Mouse (Mus musculus): ENCODE data around the gene Tmem8.
"Not testable (repeated sequence)": the region's sequence is repeated elsewhere in the genome, so short reads cannot be mapped to it uniquely, and the experiment has no call there.

Gene Tmem8

GRCm38 (mm10) chr17:26111722-26112121 lies 1.4 kb upstream of the Tmem8 start:
- no peak for DNase-seq (ENCODE audit: low spot score)

- DNase-seq (ENCODE audit: low spot score): no peak
These were observed 348 bp upstream of the Tmem8 start for GRCm38 (mm10) chr17:26112751-26113150.

- no peak for DNase-seq (ENCODE audit: low spot score)
These were observed 962 bp downstream of the Tmem8 start for GRCm38 (mm10) chr17:26114061-26114460.

DNA sequence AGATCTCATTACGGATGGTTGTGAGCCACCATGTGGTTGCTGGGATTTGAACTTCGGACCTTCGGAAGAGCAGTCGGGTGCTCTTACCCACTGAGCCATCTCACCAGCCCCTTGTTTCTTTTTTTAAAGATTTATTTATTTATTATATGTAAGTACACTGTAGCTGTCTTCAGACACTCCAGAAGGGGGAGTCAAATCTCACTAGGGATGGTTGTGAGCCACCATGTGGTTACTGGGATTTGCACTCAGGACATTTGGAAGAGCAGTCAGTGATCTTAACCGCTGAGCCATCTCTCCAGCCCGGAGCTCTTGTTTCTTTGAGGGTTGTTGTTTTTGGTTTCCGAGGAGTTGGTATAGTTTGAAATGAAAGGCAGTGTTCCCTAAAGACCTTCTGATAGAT lies 1.4 kb downstream of the Tmem8 start:
- not testable (repeated sequence) for DNase-seq (ENCODE audit: low spot score)

DNA sequence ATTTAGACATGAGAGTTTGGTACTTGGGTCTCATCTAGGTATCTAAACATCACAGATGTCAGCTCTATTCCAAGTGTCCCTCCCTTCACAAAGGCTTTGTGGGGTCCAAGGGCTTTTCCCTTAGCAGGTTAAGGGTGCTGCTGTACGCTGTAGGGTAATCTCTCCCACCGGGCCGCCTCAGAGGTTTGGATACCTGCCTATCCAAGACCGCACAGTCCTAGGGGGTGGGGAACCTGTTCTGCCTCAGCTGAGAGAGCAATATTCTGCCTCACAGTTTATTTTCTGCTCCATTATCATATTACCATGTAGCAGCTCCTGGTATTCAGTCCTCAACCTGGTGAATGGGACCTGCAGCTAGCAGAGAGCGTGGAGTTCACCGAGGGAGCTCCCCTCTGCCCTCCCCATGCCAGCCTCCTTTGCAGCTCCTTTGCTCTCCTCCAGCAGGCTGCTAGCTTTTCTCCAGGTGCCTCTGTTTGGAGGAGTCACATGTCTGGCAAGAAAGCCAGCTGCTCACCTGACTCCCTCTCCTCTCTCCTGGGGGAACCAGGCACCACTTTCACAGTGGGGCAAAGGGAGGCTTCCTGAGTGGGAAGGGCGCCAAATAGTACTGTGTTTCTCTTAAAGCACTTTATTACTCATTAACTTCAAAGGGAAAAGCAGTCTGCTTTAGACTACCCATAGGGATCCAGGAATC lies 2.3 kb downstream of the Tmem8 start:
- no peak for DNase-seq (ENCODE audit: low spot score)

DNA sequence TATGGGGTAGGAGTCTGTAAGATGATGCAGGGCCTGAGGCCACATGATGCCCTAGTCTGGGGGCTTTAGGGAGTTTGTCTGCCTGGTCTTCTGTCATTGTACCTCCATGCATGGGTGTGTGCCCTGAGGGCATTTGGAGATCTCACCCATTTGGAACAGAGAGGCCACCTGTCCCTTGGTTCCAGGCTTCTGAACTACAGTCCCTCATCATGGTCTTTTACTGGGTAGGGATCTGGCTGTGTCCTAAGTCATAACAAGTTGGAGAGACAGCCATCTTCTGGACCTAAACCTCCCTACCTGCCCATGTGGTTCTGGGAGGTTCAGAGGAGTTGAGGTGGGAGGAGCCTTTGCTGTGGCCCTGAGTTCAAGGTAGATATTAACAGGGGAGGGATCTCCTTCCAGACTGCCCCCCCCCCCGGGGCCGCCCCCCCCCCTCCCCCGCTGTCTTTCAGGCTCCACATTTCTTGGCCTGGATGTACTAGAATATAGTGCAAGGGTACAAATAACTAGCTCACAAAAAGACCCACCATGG lies 2.9 kb downstream of the Tmem8 start:
- DNase-seq (ENCODE audit: low spot score): no peak

DNA sequence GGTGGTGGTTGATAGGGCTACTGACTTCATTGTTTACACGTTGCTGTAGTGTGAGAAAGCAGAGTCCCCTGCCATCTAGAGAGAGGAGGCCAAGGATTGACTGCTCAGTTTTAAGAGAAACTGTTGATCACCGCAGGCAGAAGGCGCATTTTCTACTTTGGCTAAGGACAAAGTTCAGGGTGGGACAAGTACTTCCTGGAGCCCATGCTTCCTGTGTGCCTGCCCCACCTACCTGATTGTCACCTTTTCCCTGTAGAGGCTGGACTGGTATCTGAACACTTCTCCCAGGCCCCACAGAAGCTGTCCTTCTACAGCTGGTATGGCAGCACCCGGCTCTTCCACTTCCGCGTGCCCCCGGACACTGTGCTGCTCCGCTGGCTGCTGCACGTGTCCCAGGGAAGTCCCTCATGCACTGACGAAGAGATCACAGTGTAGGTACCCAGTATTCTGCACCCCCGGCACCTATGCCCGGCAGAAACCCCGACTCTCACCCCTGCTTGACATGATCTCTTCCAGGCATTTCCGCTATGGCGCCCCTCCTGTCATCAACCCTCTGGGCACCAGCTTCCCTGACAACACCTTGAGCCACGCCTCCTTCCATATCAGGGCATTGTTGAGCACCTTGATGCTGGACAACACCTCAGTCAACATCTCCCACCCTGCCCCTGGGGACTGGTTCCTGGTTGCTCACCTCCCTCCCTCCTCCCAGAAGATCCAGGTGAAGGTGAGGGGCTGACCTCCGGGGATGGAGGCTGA lies 3.6 kb downstream of the Tmem8 start:
- no peak for DNase-seq (ENCODE audit: low spot score)

GRCm38 (mm10) chr17:26119766-26120710 lies 6.9 kb downstream of the Tmem8 start:
- DNase-seq (ENCODE audit: low spot score): peak; percentile 68

GRCm38 (mm10) chr17:26122431-26123140 lies 9.5 kb downstream of the Tmem8 start:
- no peak for DNase-seq (ENCODE audit: low spot score)

DNA sequence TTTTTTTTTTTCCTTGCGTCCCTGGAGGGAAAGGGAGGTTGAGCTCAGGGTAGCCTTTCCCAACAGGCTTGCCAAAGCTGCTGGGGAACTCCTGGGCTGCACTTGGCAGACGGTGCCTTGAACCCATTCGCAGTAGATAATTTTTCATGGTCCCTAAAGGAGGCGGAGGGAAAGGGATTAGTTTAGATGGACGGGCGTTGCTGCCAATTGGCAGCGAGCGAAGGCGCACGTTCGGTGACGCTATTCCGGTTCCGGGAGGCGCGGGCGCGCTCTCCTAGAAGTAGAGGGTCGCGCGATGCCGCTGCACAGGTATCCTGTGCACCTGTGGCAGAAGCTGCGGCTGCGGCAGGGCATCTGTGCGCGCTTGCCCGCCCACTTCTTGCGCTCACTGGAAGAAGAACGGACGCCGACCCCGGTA lies 10.2 kb downstream of the Tmem8 start, which contains the start of gene Mrpl28:
TSS of gene Mrpl28 (plus strand) at position 234 of the 418 bp plus-strand sequence.
- peak; percentile 94 for DNase-seq (ENCODE audit: low spot score)

DNA sequence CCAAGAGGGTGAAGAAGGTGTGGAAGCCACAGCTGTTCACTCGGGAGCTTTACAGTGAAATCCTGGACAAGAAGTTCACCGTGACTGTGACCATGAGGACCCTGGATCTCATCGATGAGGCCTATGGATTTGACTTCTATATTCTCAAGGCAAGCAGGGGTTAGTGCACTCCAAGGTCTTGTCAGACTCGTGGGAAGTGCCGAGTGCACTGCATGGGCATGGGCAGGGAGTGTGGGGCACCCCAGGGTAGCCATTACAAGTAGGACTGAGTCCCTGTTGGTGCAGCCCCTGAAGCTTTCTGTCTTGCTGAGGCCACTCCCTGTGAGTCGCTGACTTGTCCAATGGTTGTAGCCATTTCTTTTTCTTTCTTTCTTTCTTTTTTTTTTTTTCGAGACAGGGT lies 11.5 kb downstream of the Tmem8 start:
- no peak for DNase-seq (ENCODE audit: low spot score)

- no peak for DNase-seq (ENCODE audit: low spot score)
These were observed 12.1 kb downstream of the Tmem8 start for GRCm38 (mm10) chr17:26125226-26125625.

- DNase-seq (ENCODE audit: low spot score): no peak
These were observed 18.1 kb downstream of the Tmem8 start for GRCm38 (mm10) chr17:26131062-26131732.

- DNase-seq (ENCODE audit: low spot score): no peak
These were observed 19.1 kb downstream of the Tmem8 start for GRCm38 (mm10) chr17:26131856-26132853.

DNA sequence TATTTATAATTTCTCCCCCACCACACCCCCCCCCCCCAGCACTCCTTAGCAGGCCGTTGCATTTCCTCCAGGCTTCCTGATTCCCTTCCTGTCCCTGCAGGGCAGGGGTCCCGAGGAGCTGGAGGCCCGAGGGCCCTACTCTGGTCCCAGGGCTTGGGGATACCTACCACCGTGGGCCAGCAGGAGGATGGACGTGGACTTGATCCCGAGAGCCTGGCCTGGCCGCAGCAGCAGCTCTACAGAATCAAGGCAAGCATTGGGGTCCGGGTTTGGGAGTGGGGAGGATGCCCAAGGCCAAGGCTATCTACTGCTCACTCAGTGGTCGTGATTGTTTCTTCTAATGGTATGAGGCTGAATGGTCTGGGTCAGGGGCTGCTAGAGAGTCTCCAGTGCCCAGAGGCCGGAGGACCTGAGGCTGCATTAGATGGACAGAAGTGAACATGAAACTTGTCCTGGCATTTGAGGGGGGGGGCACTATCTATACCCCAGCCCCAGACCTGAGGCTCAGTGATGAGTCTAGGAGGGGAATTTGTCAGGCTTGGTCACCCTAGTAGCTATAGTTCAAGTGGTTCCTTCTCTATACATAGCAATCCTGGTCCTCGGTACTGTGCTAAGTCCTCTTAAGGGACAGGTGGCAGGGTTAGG lies 24.1 kb downstream of the Tmem8 start:
- DNase-seq (ENCODE audit: low spot score): no peak

DNA sequence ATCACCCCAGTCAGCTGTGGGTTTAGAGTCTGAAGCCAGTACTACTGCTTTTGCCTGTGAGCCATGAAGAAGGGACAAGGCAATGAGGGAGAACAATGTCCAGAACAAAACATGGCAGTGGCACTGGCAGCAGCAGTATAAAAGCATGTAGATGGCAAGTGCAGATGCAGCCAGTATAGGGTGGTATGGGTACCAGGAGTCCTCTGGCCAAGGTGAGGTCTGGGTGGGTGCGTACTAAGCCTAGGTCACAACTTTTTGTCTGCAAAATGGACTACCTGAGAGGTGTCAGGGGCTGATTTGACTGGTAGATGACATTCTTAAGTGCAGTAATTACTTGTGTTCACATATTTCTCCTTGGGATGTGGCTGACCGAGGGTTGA lies 24.6 kb downstream of the Tmem8 start:
- no peak for DNase-seq (ENCODE audit: low spot score)

GRCm38 (mm10) chr17:26138239-26138836 lies 25.2 kb downstream of the Tmem8 start, which contains the start of gene Axin1:
Gene Axin1 (plus strand): TSS chr17:26138688.
- peak; percentile 93 for DNase-seq (ENCODE audit: low spot score)

DNA sequence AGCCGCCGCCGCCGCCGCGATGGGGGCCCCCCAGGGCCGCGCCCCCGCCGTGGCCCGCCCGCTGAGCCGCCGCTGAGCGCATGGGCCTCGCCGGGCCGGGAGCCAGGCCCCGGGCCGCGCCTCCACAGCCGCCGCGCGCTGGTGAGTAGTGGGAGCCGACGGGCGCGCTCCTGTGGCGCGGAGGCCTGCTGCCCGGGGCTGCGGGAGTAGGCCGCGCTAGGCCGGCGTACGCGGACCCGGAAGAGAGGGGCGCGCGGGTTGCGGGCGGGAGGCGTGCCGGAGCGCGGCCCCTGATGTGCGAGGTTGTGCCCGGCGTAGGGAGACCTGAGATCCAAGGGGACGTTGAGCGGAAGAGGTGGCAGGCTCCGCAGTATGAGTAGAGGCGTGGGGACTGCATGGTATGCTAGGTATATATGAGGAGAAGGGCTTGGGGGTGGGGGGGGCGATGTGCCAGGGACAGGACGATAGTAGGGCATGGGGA lies 25.8 kb downstream of the Tmem8 start:
- DNase-seq (ENCODE audit: low spot score): no peak

Data from layer of hippocampus, adult 11-12 months (tissue).